Mouse (Mus musculus) embryonic fibroblast, embryonic 13.5 days (primary cell): ENCODE measurements at regions not wholly inside any gene's neighbourhood (a gene's known extent, or its start where the extent isn't known, plus 50 kb on each side); places are given as distances from the start of the nearest gene placed in this dataset.

Source experiments
- CTCF ChIP-seq: IDR thresholded peaks from 2 replicates; pipeline ENCODE4 v1.5.1; 2011; ENCODE audit warnings: mild to moderate bottlenecking, control low read depth, low read length, moderate library complexity, borderline replicate concordance; ENCODE audit not compliant: insufficient read depth
- POLR2A ChIP-seq: IDR thresholded peaks from 2 replicates; pipeline ENCODE4 v1.6.1; 2011; ENCODE audit warnings: low read depth, mild to moderate bottlenecking, control low read depth, low read length, moderate library complexity

DNA sequence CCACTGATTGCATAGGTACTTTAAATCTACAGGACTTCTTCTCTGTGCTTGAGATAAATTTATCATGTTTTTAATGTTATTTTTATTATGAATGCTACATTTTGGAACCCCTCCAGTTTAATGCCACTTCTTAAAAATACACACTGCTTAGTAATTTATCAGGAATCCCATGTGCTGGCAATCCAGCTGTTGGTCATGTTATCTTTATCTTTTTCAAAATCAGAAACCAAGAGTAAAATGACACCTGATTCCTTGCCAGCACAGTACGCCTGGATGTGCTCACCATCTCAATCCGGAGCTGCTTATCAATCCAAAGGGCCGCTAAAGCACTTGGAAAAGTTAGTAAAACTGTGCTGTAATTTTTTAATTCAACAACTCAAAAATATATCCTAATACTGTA is 497.1 kb downstream of the Hdgfl1 start:
- TF ChIP-seq CTCF (no peak), POLR2A (no peak)
